Mouse (Mus musculus): ENCODE results near the gene Phf3.
"Not testable (repeated sequence)": the region's sequence is repeated elsewhere in the genome, so short reads cannot be mapped to it uniquely, and the experiment has no call there.

Phf3 gene

DNA sequence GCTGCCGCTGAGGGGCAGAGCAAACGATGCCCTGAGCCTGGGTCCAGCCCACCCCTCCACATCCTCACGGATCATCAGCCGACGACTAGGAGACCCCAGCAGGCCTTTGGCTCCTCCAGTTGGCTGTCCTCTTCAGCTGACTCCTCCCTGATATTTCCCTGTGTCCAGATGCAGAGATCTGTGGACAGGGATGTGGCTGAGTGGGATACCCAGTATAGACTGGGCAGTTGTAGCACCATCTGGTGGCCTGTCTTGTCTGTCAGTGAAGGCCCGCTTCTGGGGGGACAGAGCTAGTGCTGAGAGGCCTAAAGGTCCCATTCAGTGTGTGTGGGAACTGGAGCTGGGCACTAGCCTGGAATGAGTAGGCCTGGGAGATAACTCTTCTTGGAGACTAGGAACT, 101.9 kb downstream of the Phf3 start:
- DNase-seq (ENCODE audit: low spot score in 2 of 2), result no peak

DNA sequence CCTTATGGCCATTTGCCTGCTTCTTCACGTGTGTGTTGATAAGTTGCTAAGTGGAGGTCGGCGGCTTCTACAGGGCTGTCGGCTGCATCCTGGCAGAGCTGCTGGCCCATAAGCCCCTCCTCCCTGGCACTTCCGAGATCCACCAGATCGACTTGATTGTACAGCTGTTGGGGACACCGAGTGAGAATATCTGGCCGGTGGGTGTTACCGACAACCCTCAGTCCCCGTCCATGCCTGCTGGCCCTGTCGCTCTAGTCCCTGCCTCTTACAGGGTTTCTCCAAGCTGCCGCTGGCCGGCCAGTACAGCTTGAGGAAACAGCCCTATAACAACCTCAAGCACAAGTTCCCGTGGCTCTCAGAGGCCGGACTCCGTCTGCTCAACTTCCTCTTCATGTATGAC, 103.1 kb downstream of the Phf3 start:
- DNase-seq (ENCODE audit: low spot score in 2 of 2), result not testable (repeated sequence)

DNA sequence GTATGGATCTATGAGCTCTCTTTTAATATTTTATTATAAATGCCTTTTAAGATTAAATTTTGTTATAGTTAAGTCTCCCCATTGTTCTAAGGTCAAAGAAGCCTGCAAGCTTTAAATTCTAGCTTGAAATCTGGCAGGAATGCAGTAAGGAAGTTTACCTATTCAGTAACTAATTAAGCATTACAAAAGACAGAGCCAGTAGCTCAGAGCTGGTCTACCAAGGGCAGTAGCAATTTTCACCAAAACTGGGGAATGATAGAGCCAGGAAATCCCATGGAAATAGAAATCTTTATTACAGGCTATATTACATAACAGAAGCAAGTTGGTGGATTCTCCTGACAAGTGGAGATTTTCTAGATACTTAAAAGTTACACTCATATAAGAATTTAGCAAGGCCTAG, 116.9 kb downstream of the Phf3 start:
- DNase-seq (ENCODE audit: low spot score in 2 of 2), result no peak

DNA sequence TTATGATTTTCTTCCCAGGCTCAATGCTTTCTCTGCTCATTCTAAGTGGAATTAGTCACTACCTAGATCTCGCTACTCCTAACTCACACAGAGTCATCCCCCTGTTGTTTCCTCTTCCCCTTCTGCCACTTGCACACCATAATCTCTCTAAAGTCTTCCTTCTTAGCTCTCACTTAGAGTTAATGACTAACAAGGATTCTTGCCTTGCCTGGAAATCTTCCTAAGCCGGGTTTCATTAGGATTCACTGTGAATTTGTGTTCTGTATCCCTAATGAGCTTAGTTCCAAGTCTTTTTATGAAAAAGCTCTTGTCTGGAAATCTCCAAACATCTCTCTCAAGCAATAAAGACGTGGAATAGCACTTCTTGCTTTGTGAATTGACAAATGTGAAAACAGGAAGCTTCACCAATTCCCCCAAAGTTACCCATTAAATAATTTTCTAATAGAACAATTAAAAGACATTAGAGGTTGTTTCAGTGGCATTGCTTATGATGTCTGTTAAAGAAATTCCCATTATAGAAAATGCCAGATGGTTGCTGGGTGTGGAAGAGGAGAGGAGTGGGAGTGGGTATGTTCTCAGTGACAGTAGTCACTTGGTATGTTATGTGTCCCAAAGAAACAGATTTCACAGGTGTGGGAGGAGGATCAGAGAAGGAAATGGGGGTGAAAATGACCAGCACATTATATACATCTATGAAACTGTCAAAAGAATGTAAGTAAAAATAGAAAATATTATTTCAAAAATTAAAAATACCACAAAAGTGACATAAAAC, 118.1 kb downstream of the Phf3 start:
- DNase-seq (ENCODE audit: low spot score in 2 of 2), result no peak

Measured in spleen, postnatal 4 days (tissue).